Mouse (Mus musculus) yolk sac, embryonic 10.5 days (tissue): ENCODE measurements around the gene Nav1.
A peak's percentile ranks its signal among the peaks of the same experiment; 100 is the strongest.

Experiments
- DNase-seq: peaks from one replicate; pipeline ENCODE4 v3.0.0-alpha.2; 2017; ENCODE audit warnings: low spot score

Gene Nav1

DNA sequence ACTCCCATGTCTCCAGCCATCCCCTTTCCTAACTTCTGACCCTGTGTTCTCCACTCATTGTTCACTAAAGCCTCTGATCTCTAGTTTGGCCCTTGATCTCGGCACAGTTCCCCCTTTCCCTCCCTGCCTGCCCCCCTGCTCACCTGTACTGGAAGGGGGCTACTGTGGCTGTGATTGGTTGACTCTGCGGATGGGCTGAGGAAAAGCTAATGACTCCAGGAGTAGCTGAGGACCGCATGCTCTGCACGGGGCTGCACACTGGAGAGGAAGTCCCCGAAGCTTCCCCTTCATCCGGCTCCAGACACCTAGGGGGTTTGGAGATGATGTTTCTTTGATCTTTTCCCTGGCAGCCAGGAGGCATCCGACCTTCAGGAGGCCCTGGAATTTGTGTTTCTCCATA lies at the start of gene Nav1:
Gene Nav1 (minus strand): TSS at position 277 of the 400 bp plus-strand sequence.
- DNase-seq = no peak

DNA sequence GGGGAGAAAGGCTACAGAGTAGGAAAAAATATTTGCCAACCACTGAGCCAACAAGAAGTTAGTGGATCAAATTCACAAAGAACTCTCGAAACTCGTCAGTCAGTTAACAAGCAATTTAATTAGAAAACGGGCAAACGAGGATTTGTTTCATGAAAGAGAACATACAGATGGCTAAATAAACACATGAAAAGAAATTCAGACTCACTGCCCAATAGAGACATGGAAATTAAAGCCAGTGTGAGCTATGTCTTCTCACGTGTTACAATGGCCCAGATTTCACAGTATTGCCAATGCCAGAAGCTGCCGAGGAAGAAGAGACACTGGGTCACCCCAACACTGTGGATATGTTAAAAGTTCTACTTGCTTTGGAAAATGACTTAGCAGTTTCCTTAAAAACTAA lies 46.8 kb upstream of the Nav1 start:
- DNase-seq = no peak

DNA sequence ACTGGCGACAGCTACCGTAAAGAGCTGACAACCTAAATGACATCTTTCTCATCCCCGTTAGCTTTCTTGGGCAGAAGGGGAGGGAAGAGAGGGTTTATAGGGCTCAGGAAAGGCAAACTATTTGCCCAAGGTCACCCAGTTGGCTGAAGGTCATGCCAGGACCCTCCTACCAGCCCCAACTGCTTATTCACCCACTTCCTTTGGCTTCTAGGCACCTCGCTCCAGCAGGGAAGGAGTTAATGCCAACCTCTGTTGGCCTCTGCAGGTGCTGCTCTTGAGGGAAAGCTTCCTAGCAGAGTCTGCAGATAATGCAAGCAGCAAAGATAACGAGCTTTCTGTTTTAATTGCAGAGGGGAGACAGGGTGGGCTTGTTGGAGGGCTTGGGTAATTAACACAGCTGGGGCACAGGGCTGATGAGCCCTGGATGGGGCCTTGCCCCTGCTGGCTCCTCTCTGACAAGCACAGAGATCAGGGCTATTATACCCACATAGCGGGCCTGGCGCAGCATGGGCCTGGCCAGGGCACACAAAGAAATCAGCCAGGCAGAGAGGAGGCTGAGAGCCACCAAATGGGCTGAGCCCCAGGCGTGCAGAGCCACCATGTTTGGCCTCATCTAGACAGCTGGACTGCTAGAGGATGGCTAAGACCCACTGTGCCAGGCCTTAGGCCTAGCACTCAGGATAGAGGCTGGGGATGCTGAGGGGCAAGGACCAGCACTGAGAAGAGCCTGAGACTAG lies 38.5 kb upstream of the Nav1 start:
- DNase-seq = no peak

DNA sequence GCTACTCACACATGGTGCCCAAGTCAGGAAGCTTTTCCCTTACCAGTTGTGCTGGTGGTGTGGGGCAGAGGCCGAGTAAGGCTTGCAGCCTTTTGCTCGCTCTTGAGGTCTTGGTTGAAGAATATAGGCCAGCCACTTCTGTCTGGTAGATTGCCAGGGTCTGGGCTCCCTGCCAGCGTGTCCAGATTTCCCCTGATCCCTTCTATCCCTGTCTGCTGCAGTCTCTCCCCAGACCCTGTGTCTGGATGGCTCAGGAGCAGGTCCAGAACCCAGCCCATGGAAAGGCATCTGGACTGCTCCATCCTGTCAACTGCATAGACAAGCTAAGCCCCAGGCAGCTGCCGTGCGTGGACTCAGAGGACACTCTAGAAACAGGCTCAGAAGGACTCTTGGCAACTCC lies 37.0 kb upstream of the Nav1 start:
- no peak for DNase-seq

DNA sequence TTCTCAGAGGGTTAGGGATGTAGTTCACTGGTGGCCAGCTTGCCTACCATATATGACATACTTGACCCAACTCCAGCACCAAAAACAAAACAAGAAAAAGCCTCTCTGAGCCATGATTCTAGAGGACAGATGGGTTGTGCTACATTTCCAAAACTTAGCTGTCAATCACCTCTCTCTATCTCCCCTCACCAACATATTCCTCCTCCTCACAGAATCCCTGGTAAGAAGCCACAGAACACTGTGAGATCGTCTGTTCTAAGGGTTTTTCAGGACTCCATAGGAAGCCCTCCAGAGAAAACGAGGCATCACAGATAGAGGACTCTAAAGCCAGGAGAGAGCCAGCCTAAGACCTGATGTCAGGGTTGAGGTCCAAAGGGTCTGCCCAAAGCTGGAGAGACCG lies 36.6 kb upstream of the Nav1 start:
- DNase-seq = no peak

DNA sequence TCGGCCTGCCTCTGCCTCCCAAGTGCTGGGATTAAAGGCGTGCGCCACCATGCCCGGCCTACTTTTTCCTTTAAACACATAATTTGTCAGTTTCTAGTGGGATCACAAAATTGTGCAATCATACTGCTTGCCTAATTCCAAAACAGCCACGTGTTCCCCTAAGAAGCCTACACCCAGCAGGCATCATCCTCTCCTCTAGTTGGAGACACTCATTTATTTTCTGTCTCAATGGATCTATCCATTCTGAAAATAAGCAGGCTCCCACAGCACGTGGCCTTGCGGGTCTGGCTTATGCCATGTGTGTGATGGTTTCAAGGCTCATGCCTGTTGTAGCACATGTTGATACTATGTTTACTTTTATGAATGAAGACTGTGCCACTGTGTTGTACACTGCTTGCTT lies 32.8 kb upstream of the Nav1 start:
- DNase-seq = no peak

DNA sequence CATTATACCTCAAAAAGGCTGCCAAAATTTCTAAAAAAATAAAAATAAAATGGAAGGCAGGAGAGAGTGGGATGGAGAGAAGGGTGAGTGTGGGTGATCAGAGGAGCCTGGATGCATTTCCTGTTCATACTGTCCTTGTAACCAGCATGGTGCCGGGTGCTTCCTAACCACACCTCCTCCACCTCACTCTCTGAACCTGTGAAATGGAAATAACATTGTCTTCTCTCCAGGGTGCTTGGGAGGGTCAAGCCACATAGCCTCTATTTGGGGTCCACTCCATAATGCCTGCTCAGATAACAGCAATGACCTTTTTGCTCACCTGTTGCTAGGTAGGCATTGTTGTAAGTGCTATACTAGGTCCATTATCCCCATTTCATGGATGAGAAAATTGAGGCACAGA lies 32.0 kb upstream of the Nav1 start:
- DNase-seq = no peak

DNA sequence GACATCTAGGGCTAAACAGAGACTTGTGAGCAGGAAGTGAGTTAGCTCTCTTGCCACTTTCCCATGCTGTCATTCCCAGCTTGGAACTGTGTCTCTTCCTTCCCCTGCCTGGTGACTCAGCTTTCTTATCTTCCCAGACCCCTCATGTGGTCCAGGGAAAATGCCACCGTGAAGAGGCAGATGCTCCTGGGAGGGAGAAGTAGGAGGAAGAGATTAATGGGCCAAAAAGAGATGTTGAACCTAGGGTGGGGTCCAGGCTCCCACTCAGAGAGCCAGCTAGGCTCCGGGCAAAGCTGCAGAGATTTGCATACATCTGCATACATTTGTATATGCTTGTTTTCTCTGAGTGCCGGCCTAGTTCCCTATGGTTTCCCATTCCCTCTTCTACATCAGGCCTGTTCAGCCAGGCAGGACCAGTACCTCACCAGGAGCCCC lies 30.5 kb upstream of the Nav1 start:
- DNase-seq = no peak

DNA sequence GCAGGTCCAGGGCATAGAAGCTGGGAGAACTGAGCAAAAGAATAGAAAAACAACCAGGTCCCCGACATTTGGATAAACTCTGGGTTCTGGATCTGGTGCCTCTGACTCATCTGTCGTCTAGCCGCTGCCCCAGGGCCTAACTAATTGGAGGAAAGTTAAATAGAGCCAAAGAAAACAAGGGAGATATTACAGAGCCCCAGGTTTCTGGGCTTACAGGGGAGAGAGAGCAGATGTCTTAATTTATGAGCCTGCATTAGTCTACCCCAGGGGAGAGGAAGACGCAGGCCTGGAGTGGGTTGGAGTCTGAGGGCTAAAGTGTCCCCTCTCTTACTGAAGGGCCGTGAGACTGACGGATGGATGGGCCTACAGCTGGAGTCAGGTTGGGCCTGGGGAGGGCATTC lies 29.0 kb upstream of the Nav1 start:
- no peak for DNase-seq

DNA sequence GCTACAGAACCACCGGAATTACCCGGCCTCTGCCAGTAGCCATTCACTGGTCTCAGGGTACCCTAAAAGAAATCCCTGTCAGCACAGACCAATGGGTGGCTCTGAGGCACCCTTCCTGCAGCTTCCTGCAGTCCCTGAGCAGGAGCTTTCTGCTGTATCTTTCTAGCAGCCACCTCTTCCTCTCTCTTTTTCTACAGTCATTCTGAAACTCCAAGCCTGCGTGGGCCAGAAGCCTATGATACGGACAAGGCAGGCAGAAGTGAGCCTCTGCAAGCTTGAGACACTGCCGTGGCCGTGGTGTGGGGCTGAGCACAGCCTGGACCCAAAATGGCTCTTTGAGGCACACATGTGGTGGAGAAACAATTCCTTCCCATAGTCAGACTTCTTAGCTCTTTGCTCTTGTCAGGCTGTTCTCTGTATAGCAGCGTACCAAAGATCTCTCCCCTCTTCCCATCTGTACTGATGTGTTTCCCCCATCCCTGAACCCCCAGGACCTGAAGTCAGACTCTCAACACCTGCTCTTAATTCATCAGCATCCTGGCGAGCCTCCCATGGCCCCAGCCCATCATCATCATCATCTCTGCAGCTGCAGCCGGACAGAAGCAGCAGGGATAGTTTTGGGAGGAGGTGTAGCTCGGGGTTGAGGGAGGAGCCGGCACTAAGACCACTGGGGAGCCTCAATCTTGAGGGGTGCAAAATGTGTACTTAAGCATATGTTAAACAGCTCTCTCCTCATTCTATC lies 28.4 kb upstream of the Nav1 start:
- no peak for DNase-seq

DNA sequence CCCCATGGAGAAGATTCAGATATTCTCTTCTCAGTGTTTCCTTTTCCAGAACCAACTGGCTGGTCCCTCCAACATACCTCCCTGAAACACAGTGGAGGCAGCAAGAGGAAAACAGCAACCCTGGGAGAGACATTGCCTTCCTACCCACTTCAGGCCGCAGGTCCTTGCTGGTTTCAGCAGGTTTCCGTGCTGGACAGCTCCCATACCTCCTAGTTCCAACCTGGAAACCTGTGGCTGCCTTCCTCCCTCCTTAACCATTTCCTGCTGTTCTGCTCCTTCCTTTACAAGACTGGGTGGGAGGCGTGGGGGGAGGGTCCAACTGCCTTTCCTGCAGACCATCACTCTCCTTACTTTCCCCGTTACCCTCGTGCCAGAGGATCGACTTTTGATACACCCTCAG lies 27.7 kb upstream of the Nav1 start:
- peak; percentile 45 for DNase-seq

DNA sequence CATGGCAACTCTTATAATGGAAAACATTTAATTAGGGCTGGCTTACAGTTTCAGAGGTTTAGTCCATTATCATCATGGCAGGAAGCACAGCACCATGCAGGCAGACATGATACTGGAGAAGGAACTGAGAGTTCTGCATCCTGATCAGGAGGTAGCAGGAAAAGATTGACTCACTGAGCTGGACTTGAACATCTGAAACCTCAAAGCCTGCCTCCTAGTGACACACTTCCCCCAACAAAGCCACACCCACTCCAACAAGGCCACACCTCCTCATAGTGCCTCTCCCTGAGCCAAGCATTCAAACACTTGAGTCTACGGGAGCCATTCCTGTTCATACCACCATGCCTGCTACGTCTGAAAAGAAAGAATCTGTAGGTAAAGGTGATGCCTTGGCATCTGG lies 26.8 kb upstream of the Nav1 start:
- no peak for DNase-seq

DNA sequence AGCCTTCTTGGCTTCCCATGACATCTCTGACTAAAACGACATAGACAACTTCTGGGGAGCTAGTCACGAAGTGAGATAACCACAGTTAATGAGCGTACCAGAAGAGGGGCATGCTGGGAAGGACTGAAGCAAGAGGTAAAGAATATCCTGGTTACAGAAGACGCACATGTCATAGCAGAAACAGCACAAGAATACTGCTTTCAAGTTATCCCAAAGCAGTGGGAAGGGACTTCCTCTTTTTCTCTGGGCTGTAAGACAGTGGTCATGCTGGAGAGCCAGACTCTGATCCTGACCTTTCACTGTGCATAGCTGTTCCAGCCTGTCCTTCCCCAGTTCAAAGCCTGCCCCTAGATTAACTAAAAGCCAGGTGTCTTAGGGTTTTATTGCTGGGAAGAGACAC lies 26.4 kb upstream of the Nav1 start:
- DNase-seq = no peak

DNA sequence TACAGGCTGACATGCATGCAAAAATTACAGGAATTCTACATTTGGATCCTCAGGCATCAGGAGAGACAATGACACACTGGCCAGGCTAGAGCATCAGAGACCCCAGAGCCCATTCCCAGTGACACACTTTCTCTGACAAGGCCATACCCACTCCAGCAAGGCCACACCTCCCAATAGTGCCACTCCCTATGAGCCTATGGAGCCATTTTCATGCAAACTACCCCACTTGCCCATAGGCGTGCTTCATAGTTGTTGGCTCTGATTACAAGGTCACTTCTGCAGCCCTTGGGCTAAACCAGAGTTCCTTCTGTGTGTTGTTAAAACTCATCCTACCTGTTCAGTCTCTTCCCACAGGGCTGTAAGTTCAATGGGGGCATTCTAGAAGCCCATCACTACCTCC lies 25.1 kb upstream of the Nav1 start:
- no peak for DNase-seq

DNA sequence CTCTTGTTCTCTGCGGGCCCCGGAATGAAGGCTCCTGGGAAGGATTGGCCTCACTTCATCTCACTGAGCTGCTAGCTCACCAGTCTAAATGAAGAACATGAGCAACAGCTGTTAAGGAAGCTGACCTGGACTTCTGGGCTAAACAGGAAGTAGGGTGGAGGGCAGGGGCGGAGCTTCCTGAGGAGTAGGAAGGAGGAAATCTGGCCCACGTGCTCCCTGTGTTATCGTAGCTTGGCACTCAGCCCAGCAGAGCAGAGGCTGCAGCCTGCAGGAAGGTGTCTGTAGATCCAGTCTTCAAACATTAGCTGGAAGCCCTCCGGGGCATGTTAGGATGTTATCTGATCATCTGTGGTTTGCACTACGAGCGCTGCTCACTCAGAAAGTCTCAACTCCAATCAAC lies 24.4 kb upstream of the Nav1 start:
- peak; percentile 59 for DNase-seq

DNA sequence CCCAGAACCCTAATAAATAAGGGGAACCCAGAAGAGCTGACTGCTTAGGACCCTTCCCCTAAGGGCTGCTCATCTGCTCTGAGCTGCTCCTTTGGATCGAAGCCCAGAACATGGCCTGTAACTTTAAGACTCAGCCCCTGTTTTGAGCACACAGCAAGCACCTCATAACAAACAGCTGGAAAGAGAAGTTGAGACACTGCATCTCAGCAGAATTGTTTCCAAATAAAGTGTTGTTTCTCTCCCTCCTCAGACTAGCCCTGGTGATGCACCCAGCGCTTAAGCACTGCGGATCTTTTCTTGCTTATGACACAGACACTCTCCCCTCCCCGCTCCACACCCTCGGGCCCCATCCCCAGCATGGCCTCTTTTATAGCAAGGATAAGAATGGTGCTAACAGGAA lies 22.8 kb upstream of the Nav1 start:
- DNase-seq = no peak

DNA sequence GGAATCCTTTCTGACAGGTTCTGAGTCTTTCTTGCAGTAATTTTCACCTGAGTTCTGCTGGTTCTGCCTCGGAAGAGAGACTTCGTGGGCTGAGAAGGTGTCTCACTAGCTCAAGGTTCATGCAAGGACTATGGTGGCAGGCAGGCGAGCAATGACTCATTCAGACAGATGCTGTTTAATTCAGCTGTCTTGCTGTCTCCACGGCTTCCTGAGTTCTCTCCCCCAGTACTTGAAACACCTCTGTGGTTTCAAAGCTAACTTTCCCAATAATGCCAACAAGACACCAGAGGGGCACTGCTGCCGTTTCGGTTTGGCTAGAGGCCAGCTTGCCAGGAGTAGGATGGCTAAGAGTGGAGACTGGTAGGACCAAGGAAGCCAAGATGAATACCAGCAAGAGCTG lies 19.1 kb upstream of the Nav1 start:
- no peak for DNase-seq

DNA sequence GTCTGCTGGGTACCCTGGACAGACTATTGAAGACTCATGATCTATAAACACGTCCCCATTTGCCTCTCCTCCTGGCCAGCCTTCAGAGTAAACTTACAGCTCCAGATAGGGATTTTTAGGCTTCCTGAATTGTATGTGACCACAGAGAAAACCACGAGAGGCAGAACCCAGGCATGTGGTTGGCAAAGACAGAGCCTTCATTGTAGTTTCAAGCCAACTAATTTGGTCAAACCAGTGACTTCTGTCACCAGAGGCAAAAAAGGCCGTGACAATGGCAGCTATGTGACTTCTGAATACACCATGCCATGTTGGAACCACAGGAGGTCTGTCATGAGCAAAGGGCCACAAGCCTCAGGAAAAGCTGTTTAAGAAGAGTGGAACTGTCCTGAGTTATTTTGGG lies 18.6 kb upstream of the Nav1 start:
- no peak for DNase-seq

DNA sequence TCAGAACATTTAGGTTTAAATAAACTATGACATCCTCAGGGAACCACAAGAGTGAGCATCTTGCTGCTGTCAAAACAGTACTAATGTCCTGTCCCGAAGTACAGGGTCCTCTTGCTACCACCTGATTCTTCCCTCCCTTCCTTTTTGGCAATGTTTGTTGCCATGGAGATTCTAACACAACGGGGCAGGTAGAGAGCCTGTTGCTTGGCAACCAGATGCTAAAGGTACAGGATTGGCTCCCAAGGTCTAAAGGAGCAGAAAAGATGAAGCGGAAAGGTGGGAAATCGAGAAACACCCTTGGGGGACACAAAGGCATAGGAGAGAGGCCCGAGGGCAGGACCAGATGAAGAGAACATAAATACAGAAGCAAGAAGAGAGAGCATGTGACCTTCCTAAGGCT lies 17.6 kb upstream of the Nav1 start:
- DNase-seq = no peak

DNA sequence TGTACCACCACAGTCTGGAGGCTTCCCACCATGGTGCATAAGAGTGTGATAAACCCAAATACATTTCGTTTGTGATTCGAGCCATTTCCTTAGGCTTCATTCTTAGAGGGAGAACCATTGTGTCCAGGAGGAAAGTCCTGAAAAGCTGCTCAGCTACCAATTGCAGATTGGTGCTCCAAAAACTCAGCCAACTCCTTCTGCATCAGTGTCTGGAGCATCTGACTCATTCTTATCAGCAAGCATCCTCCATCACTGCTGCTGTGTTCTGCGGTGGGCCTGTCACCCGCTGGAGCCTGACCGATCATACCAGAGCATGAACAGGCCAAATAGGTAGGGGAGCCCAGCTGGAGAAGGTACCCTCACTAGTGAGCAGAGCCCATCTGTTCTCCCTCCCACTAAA lies 16.0 kb upstream of the Nav1 start:
- no peak for DNase-seq

DNA sequence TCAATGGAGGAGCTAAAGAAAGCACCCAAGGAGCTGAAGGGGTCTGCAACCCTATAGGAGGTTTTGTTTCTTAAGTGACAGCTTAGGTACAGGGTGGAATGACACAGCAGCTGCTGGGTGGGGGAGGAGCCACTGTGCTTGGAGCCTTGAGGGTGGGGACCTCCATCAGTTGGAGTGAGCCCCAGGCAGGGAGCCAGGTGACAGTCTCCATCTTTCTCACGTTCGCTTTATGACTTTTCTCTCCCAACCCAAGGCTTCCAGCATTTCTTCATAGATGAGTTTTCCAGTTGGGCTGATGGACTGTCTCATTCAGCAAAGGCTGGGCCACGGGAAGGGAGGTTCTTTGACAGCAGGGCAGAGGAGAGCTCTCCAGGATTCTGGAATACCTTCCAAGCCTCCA lies 14.2 kb upstream of the Nav1 start:
- no peak for DNase-seq

DNA sequence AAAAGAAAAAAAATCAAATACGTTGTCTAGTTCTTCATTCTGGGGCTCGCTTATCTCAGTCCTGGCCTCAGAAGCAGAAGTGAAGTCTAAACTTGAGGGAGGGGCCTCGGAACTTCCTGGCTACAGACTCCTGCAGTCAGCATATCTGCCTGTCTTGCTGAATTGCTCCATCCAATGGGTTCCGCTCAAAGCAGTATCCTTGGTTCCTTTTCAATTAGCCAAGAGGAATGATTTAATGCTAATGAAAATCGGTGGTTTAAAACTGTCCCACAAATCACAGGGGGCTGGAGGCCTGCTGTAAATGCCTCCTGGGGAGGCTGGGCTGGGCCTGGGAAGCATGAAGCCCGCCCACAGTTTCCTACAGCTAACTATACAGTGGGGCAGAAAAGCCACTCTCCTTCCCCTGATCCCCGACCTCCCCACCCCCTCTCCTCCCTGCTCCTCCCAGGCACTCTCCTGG lies 12.9 kb upstream of the Nav1 start:
- peak; percentile 39 for DNase-seq

DNA sequence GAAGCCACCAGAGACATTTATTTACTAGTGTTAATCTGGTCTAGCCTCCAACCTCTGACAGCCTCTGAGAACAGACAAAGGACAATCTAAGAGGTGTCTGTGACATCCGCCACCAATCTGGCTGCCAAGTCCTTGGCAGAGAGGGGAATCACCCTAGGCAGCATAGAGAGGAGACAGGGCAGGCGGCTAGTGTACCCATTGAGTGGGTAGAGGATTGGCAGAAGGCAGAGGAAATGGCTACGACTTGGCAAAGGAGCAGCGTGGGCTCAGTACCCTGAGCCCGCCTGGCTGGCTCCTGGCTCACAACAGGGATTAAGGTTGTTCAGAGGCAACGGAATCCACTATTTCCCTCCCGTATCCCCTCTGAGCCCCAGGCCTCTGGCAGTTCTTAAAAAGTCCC lies 12.0 kb upstream of the Nav1 start:
- DNase-seq = no peak

DNA sequence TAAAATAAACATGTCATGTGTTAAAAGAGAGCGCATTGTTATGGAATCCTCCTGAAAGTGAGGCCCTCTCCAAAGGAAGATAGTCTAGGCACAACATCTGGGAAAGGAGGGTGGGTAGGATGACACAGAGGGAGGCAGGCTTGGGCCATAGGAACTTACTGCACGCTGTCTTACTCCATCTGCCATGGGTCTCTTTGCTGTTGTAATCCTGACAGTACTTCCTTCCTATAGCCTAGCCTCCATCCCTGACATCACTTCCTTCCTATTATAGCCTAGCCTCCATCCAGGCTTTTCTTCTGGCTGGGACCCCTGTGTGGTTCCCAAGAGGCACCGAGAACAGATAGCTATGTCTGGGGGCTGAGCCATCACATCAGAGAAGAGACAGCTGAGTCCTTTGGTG lies 10.2 kb upstream of the Nav1 start:
- DNase-seq = no peak
